Mouse (Mus musculus) CH12.LX (cell line): ENCODE results near the gene Ankrd36. TPM values are rescaled to one million over a fixed set of nuclear protein-coding genes. Genes with fewer than 3 reads are reported as not detected.

ENCODE experiments used
- DNase-seq: peaks from one replicate; pipeline ENCODE4 v3.0.0-alpha.2; 2013; ENCODE audit errors: extremely low read depth
- H3K27ac ChIP-seq: 2 replicates; pipeline ENCODE4 v1.5.1; 2012; ENCODE audit warnings: low read depth, mild to moderate bottlenecking, control low read depth, moderate library complexity; ENCODE audit not compliant: insufficient read depth
- H3K27me3 ChIP-seq: replicated peaks from 2 replicates; pipeline ENCODE3; 2012; ENCODE audit warnings: inconsistent platforms
- H3K36me3 ChIP-seq, 2 experiments: replicated peaks in 1 of 2; 2 replicates each; pipeline versions ENCODE3 to v1.6.1; 2012; ENCODE audit warnings: inconsistent platforms in 1 of 2, low read length in 1 of 2, mild to moderate bottlenecking in 1 of 2, mixed read lengths in 1 of 2, moderate library complexity in 1 of 2; ENCODE audit not compliant: control insufficient read depth in 1 of 2, insufficient read depth in 1 of 2
- H3K4me1 ChIP-seq, 2 experiments: 2 replicates each; pipeline ENCODE4 v1.6.1; 2012; ENCODE audit warnings: inconsistent platforms in 1 of 2, moderate library complexity in 1 of 2; ENCODE audit not compliant: insufficient read depth in 2 of 2, control insufficient read depth in 1 of 2
- H3K4me2 ChIP-seq: 2 replicates; pipeline ENCODE4 v1.6.1; 2012; ENCODE audit warnings: low read depth, mild to moderate bottlenecking, control low read depth; ENCODE audit not compliant: poor library complexity, insufficient read depth, severe bottlenecking
- H3K4me3 ChIP-seq, 3 experiments: fragments of 150-350 bp in 1 of 3; sonication (generic) in 1 of 3; replicated peaks in 1 of 3; 2 replicates each; pipeline versions ENCODE3 to v1.5.1; 2011 to 2012; ENCODE audit warnings: low read depth in 2 of 3, low read length in 2 of 3, mild to moderate bottlenecking in 2 of 3, moderate library complexity in 2 of 3, control low read depth in 1 of 3, improper control_type of control experiment in 1 of 3, inconsistent platforms in 1 of 3, mixed read lengths in 1 of 3; ENCODE audit not compliant: poor library complexity in 1 of 3
- H3K79me2 ChIP-seq: replicated peaks from 2 replicates; pipeline ENCODE4 v1.6.1; 2012; ENCODE audit warnings: mild to moderate bottlenecking, moderate library complexity; ENCODE audit not compliant: control insufficient read depth, poor library complexity, insufficient read depth, severe bottlenecking; ENCODE audit errors: extremely low read depth
- H3K9ac ChIP-seq: 2 replicates; pipeline ENCODE4 v1.6.1; 2012; ENCODE audit warnings: low read depth, mild to moderate bottlenecking, control low read depth, moderate library complexity; ENCODE audit not compliant: insufficient read depth
- H3K9me3 ChIP-seq: replicated peaks from 2 replicates; pipeline ENCODE3; 2012; ENCODE audit warnings: low read length, inconsistent platforms, mixed read lengths
- BHLHE40 ChIP-seq: IDR thresholded peaks from 2 replicates; pipeline ENCODE4 v1.6.1; 2011; ENCODE audit warnings: mild to moderate bottlenecking, low read depth, low read length, improper control_type of control experiment
- CHD2 ChIP-seq: IDR thresholded peaks from 2 replicates; pipeline ENCODE4 v1.6.1; 2011; ENCODE audit warnings: low read length, improper control_type of control experiment
- E2F4 ChIP-seq: IDR thresholded peaks from 2 replicates; pipeline ENCODE4 v1.6.1; 2011; ENCODE audit warnings: low read depth, low read length, improper control_type of control experiment; ENCODE audit not compliant: insufficient replicate concordance
- ETS1 ChIP-seq: conservative IDR thresholded peaks from 2 replicates; pipeline ENCODE4 v1.6.1; 2012; ENCODE audit warnings: low read depth, mild to moderate bottlenecking, inconsistent platforms, low read length, improper control_type of control experiment, moderate library complexity
- GABPA ChIP-seq: IDR thresholded peaks from 2 replicates; pipeline ENCODE4 v1.6.1; 2012; ENCODE audit warnings: low read depth, low read length, improper control_type of control experiment, inconsistent platforms; ENCODE audit not compliant: insufficient replicate concordance
- HCFC1 ChIP-seq: IDR thresholded peaks from 2 replicates; pipeline ENCODE4 v1.6.1; 2012; ENCODE audit warnings: low read depth, mild to moderate bottlenecking, inconsistent platforms, low read length, improper control_type of control experiment
- IRF4 ChIP-seq: IDR thresholded peaks from 2 replicates; pipeline ENCODE4 v1.6.1; 2014; ENCODE audit warnings: low read depth, mild to moderate bottlenecking, inconsistent platforms, low read length, improper control_type of control experiment
- JUN ChIP-seq: IDR thresholded peaks from 2 replicates; pipeline ENCODE4 v1.6.1; 2011; ENCODE audit warnings: low read depth, mild to moderate bottlenecking, low read length, improper control_type of control experiment, moderate library complexity; ENCODE audit not compliant: insufficient read depth
- JUND ChIP-seq: conservative IDR thresholded peaks from 2 replicates; pipeline ENCODE4 v1.6.1; 2011; ENCODE audit warnings: low read depth, low read length, improper control_type of control experiment
- KAT2A ChIP-seq: IDR thresholded peaks from 2 replicates; pipeline ENCODE4 v1.6.1; 2012; ENCODE audit warnings: low read length, improper control_type of control experiment, inconsistent platforms; ENCODE audit not compliant: insufficient replicate concordance
- MAFK ChIP-seq: IDR thresholded peaks from 2 replicates; pipeline ENCODE4 v1.6.1; 2011; ENCODE audit warnings: low read length, improper control_type of control experiment; ENCODE audit not compliant: insufficient replicate concordance
- MAX ChIP-seq: IDR thresholded peaks from 2 replicates; pipeline ENCODE4 v1.6.1; 2011; ENCODE audit warnings: low read length, improper control_type of control experiment
- MYC ChIP-seq: IDR thresholded peaks from 2 replicates; pipeline ENCODE4 v1.6.1; 2011; ENCODE audit warnings: low read depth, mild to moderate bottlenecking, improper control_type of control experiment, low read length
- PAX5 ChIP-seq: IDR thresholded peaks from 2 replicates; pipeline ENCODE4 v1.6.1; 2012; ENCODE audit warnings: low read length, inconsistent platforms, mixed read lengths
- POLR2A ChIP-seq: IDR thresholded peaks from 2 replicates; pipeline ENCODE4 v1.6.1; 2011; ENCODE audit warnings: low read depth, mild to moderate bottlenecking, improper control_type of control experiment, low read length
- POLR2AphosphoS2 ChIP-seq: IDR thresholded peaks from 2 replicates; pipeline ENCODE4 v1.6.1; 2011; ENCODE audit warnings: low read depth, low read length, improper control_type of control experiment
- TBP ChIP-seq: conservative IDR thresholded peaks from 2 replicates; pipeline ENCODE4 v1.6.1; 2011; ENCODE audit warnings: low read depth, low read length, improper control_type of control experiment
- TCF12 ChIP-seq: IDR thresholded peaks from 2 replicates; pipeline ENCODE4 v1.6.1; 2014; ENCODE audit warnings: low read depth, mild to moderate bottlenecking, inconsistent platforms, low read length, improper control_type of control experiment
- UBTF ChIP-seq: IDR thresholded peaks from 2 replicates; pipeline ENCODE4 v1.6.1; 2012; ENCODE audit warnings: low read depth, mild to moderate bottlenecking, inconsistent platforms, low read length, improper control_type of control experiment, moderate library complexity
- USF2 ChIP-seq: conservative IDR thresholded peaks from 2 replicates; pipeline ENCODE4 v1.6.1; 2011; ENCODE audit warnings: low read depth, low read length, improper control_type of control experiment
- ZKSCAN1 ChIP-seq: IDR thresholded peaks from 2 replicates; pipeline ENCODE4 v1.6.1; 2012; ENCODE audit warnings: low read depth, inconsistent platforms, low read length, improper control_type of control experiment, borderline replicate concordance
- ZMIZ1 ChIP-seq: IDR thresholded peaks from 2 replicates; pipeline ENCODE4 v1.6.1; 2012; ENCODE audit warnings: low read depth, mild to moderate bottlenecking, inconsistent platforms, low read length, improper control_type of control experiment
- dilution Hi-C: fragments of 300-500 bp; cut with MboI; formaldehyde crosslinking; loops from 2 replicates; pipeline ENCODE4 v1.14.3; 2020; ENCODE audit warnings: low sequenced_read_pairs; ENCODE audit not compliant: extremely low pct_unique_long_range_greater_than_20kb, extremely low pct_ligation_motif_present
- in situ Hi-C: fragments of 300-500 bp; cut with MboI; formaldehyde crosslinking; loops from 3 replicates; pipeline ENCODE4 v1.14.3; 2019; ENCODE audit warnings: low sequenced_read_pairs, low pct_ligation_motif_present, low pct_unique_long_range_greater_than_20kb, mixed read lengths
- polyA plus RNA-seq: library from polyadenylated mRNA; unstranded; fragments of >175 nt; gene quantifications from 2 replicates; pipeline ENCODE4 v1.2.1, GENCODE M21; 2012; ENCODE audit warnings: low read depth; ENCODE audit not compliant: insufficient read length
- total RNA-seq, 2 experiments: library from RNA; depleted of rRNA; stranded (reverse); fragments of 300-350 nt in 1 of 2; fragments of >200 nt in 1 of 2; gene quantifications; 2 replicates each; pipeline ENCODE4 v1.2.3; 2012 to 2014

The Ankrd36 gene
- total and polyA plus RNA-seq, 3 experiments = not detected

- no peaks in the 10 kb centered on the region for H3K4me1 ChIP-seq
- H3K27ac ChIP-seq = no peak overlapping the region
- no peaks in the 10 kb centered on the region for H3K27me3 ChIP-seq
- in situ Hi-C loops = no loop called here
- TF ChIP-seq ETS1 (no peak), JUN (no peak), MAFK (no peak), PAX5 (no peak), ZMIZ1 (no peak), TCF12 (no peak), KAT2A (no peak), IRF4 (no peak), MYC (no peak), GABPA (no peak), JUND (no peak), CHD2 (no peak), E2F4 (no peak), HCFC1 (no peak), USF2 (no peak)
- no peaks in the 10 kb centered on the region for H3K36me3 ChIP-seq
- dilution Hi-C loops = no loop called here
- H3K9me3 ChIP-seq = no peaks in the 10 kb centered on the region
- no peak for DNase-seq
- no peak overlapping the region for H3K4me3 ChIP-seq
- no peak overlapping the region for H3K4me2 ChIP-seq
- H3K79me2 ChIP-seq = no peaks in the 10 kb centered on the region
- no peak overlapping the region for H3K9ac ChIP-seq
These were observed 5.6 kb downstream of the Ankrd36 start for GRCm38 (mm10) chr11:5575046-5575445.

GRCm38 (mm10) chr11:5592336-5592735, 22.9 kb downstream of the Ankrd36 start:
- DNase-seq = no peak
- Histone ChIP-seq H3K4me3 (no peak overlapping the region), H3K4me1 (no peaks in the 10 kb centered on the region), H3K79me2 (no peaks in the 10 kb centered on the region), H3K27ac (no peak overlapping the region), H3K4me2 (no peak overlapping the region), H3K9ac (no peak overlapping the region), H3K36me3 (no peaks in the 10 kb centered on the region), H3K9me3 (no peaks in the 10 kb centered on the region), H3K27me3 (no peaks in the 10 kb centered on the region)
- TF ChIP-seq POLR2AphosphoS2 (no peak), MAX (no peak), UBTF (no peak), BHLHE40 (no peak), TBP (no peak), USF2 (no peak), POLR2A (no peak), MYC (no peak), ZKSCAN1 (no peak), MAFK (no peak)
- in situ Hi-C loops (no loop called here), dilution Hi-C loops (no loop called here)
